Mouse (Mus musculus) cortical plate, adult 2 months (tissue): ENCODE data around the gene Gabrb1.

Experiments
- CTCF ChIP-seq: fragments of 200-500 bp; IDR thresholded peaks from 2 replicates; pipeline ENCODE4 v1.5.1; 2011; ENCODE audit warnings: mild to moderate bottlenecking, control low read depth, low read length; ENCODE audit not compliant: insufficient read depth; ENCODE audit errors: extremely low read depth
- POLR2A ChIP-seq: fragments of 200-500 bp; IDR thresholded peaks from 2 replicates; pipeline ENCODE4 v1.6.1; 2011; ENCODE audit warnings: mild to moderate bottlenecking, low read length, control low read depth; ENCODE audit not compliant: insufficient read depth; ENCODE audit errors: extremely low read depth

DNA sequence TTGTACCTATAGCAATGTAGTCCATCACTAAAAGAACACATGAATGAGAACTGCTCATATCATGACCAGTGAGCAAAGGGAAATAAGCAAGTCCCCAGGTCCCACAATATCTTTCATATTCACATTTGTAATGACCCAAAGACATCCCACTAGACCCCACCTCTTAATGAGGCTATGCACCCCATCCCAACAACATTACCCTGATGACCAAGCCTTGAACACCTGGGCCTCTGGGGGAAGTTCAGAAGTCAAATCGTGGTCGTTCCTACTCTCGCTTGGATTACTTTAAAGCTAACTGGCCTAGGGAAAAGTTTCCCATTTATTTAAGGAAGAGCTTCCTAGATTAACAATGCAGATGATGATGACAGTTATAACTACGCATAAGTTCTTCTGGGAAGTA, 318.2 kb downstream of the Gabrb1 start:
- TF ChIP-seq CTCF (no peak), POLR2A (no peak)
